Mouse (Mus musculus): Measurements from ENCODE around the gene Mrpl4. TPM values are rescaled to one million over a fixed set of nuclear protein-coding genes. Genes with fewer than 3 reads are reported as not detected.

The Mrpl4 gene
- 10 to 100 TPM; 60.1 to 65.7 (median 61.0) TPM for total RNA-seq (2022)

GRCm38 (mm10) chr9:21002627-21003551, at the start of gene Mrpl4:
Gene Mrpl4 (plus strand): TSS chr9:21002738.
- DNase-seq (ENCODE audit: low spot score in 2 of 2), result peak; percentile 79 to 89

- DNase-seq (ENCODE audit: low spot score in 2 of 2), result no peak
Observed at GRCm38 (mm10) chr9:20956989-20957388, 45.5 kb upstream of the Mrpl4 start.

- no peak for DNase-seq (ENCODE audit: low spot score in 2 of 2)
Observed at GRCm38 (mm10) chr9:20959430-20959938, 43.1 kb upstream of the Mrpl4 start, which contains the start of gene Dnmt1. Gene Dnmt1 (minus strand): TSS chr9:20959888.

- no peak for DNase-seq (ENCODE audit: low spot score in 2 of 2)
Observed at GRCm38 (mm10) chr9:20961557-20961956, 41.0 kb upstream of the Mrpl4 start.

- no peak for DNase-seq (ENCODE audit: low spot score in 2 of 2)
Observed at GRCm38 (mm10) chr9:20965606-20966005, 36.9 kb upstream of the Mrpl4 start.

- DNase-seq (ENCODE audit: low spot score in 2 of 2), result no peak
Observed at GRCm38 (mm10) chr9:20966008-20966407, 36.5 kb upstream of the Mrpl4 start.

- DNase-seq (ENCODE audit: low spot score in 2 of 2), result no peak
Observed at GRCm38 (mm10) chr9:20966747-20967146, 35.8 kb upstream of the Mrpl4 start.

- DNase-seq (ENCODE audit: low spot score in 2 of 2), result no peak
Observed at GRCm38 (mm10) chr9:20971751-20972140, 30.8 kb upstream of the Mrpl4 start.

GRCm38 (mm10) chr9:20972141-20972992, 30.2 kb upstream of the Mrpl4 start:
- DNase-seq (ENCODE audit: low spot score in 2 of 2), result peak; percentile 68 to 71

GRCm38 (mm10) chr9:20973001-20973681, 29.4 kb upstream of the Mrpl4 start:
- no peak for DNase-seq (ENCODE audit: low spot score in 2 of 2)

- no peak for DNase-seq (ENCODE audit: low spot score in 2 of 2)
Observed at GRCm38 (mm10) chr9:20973682-20974075, 28.9 kb upstream of the Mrpl4 start.

- DNase-seq (ENCODE audit: low spot score in 2 of 2), result peak in 1 of 2 experiments; percentile 13
Observed at GRCm38 (mm10) chr9:20975431-20976215, 26.9 kb upstream of the Mrpl4 start.

GRCm38 (mm10) chr9:20976216-20976960, 26.1 kb upstream of the Mrpl4 start, which contains the start of gene S1pr2:
Gene S1pr2 (minus strand): TSS chr9:20976781.
- DNase-seq (ENCODE audit: low spot score in 2 of 2), result peak; percentile 30 to 48

GRCm38 (mm10) chr9:20976961-20977689, 25.4 kb upstream of the Mrpl4 start:
- DNase-seq (ENCODE audit: low spot score in 2 of 2), result no peak

GRCm38 (mm10) chr9:20978409-20979095, 24.0 kb upstream of the Mrpl4 start:
- no peak for DNase-seq (ENCODE audit: low spot score in 2 of 2)

- no peak for DNase-seq (ENCODE audit: low spot score in 2 of 2)
Observed at GRCm38 (mm10) chr9:20979181-20979580, 23.4 kb upstream of the Mrpl4 start.

GRCm38 (mm10) chr9:20979769-20980168, 22.8 kb upstream of the Mrpl4 start:
- no peak for DNase-seq (ENCODE audit: low spot score in 2 of 2)

GRCm38 (mm10) chr9:20982171-20982570, 20.4 kb upstream of the Mrpl4 start:
- no peak for DNase-seq (ENCODE audit: low spot score in 2 of 2)

Measured in layer of hippocampus, adult 8-10 months (tissue).